Mouse (Mus musculus) midbrain, embryonic 14.5 days (tissue): Measurements from ENCODE around the gene Xylb. TPM values are rescaled to one million over a fixed set of nuclear protein-coding genes. Genes with fewer than 3 reads are reported as not detected.

Experiments used
- ATAC-seq: fragments of 200-750 bp; cut with Nextera tagmentation; 2 replicates; pipeline ENCODE4 v1.8.0; 2017; ENCODE audit warnings: moderate number of reproducible peaks, moderate library complexity; ENCODE audit not compliant: low FRiP score, low TSS enrichment
- DNase-seq: peaks from one replicate; pipeline ENCODE4 v3.0.0-alpha.2; 2015
- H3K27ac ChIP-seq: fragments of 300-500 bp; sonication (generic); replicated peaks from 2 replicates; pipeline ENCODE4 v1.5.1; 2014; ENCODE audit warnings: mild to moderate bottlenecking, low read depth, low read length, moderate library complexity
- H3K27me3 ChIP-seq: fragments of 300-500 bp; sonication (generic); 2 replicates; pipeline ENCODE4 v1.6.1; 2014; ENCODE audit warnings: low read length, control low read depth, mixed read lengths; ENCODE audit not compliant: control insufficient read depth, insufficient read depth
- H3K36me3 ChIP-seq: fragments of 300-500 bp; sonication (generic); 2 replicates; pipeline ENCODE4 v1.6.1; 2014; ENCODE audit warnings: low read length, control low read depth; ENCODE audit not compliant: control insufficient read depth, insufficient read depth
- H3K4me1 ChIP-seq: fragments of 300-500 bp; sonication (generic); 2 replicates; pipeline ENCODE4 v1.6.1; 2014; ENCODE audit warnings: mild to moderate bottlenecking, antibody characterized with exemption, low read length, control low read depth; ENCODE audit not compliant: control insufficient read depth, insufficient read depth
- H3K4me2 ChIP-seq: fragments of 300-500 bp; sonication (generic); 2 replicates; pipeline ENCODE4 v1.6.1; 2014; ENCODE audit warnings: mild to moderate bottlenecking, low read length, moderate library complexity
- H3K4me3 ChIP-seq: fragments of 300-500 bp; sonication (generic); replicated peaks from 2 replicates; pipeline ENCODE4 v1.5.1; 2014; ENCODE audit warnings: low read depth, low read length
- H3K9ac ChIP-seq: fragments of 300-500 bp; sonication (generic); replicated peaks from 2 replicates; pipeline ENCODE4 v1.6.1; 2014; ENCODE audit warnings: mild to moderate bottlenecking, low read length, moderate library complexity
- H3K9me3 ChIP-seq: fragments of 300-500 bp; sonication (generic); 2 replicates; pipeline ENCODE4 v1.6.1; 2016; ENCODE audit warnings: low read length, control low read depth, mixed read lengths; ENCODE audit not compliant: control insufficient read depth
- WGBS: fragments of 180-500 bp; shearing (Covaris S2); extraction: QIAGEN DNeasy Blood & Tissue Kit; methylation state at CpG from one replicate; pipeline ENCODE4 v1.1.7; 2014; 5-methylcytosine and 5-hydroxymethylcytosine counted together
- polyA plus RNA-seq: library from polyadenylated mRNA; unstranded; fragments of >200 nt; fragmentation: Nextera tagmentation; extraction: Ambion mirVana; gene quantifications from 2 replicates; pipeline ENCODE4 v1.2.1, GENCODE M21; 2014

Gene Xylb
- polyA plus RNA-seq, 1 experiment from 2014 or later = 2.4 TPM

DNA sequence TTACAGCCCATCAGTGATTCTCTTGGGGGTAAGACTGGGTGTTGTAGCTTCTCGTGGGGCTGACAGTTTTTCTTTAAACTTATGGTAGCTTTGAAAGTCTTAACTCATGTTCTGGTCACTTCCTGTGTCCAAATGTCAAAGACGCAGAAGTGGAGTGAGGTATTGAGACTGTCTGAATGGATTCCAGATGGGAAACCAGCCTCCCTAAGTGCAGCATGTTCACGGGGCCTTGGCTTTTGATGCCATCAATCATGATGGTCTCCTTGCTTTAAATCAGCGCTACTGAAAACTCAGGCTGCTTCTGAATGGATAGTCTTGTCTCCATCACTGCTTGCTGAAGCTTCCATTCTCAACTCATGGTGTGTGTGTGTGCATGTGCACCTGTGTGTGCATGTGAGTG, 14.1 kb downstream of the Xylb start:
- no peak overlapping the region for H3K4me3 ChIP-seq
- no peaks in the 10 kb centered on the region for H3K4me1 ChIP-seq
- H3K4me2 ChIP-seq = no peak overlapping the region
- no peak for DNase-seq
- no peak for ATAC-seq
- 91% methylated on average over 4 of the region's 4 CpGs for WGBS
- no peaks in the 10 kb centered on the region for H3K27me3 ChIP-seq
- no peak overlapping the region for H3K9ac ChIP-seq
- no peaks in the 10 kb centered on the region for H3K9me3 ChIP-seq
- no peaks in the 10 kb centered on the region for H3K36me3 ChIP-seq
- H3K27ac ChIP-seq = no peak overlapping the region

DNA sequence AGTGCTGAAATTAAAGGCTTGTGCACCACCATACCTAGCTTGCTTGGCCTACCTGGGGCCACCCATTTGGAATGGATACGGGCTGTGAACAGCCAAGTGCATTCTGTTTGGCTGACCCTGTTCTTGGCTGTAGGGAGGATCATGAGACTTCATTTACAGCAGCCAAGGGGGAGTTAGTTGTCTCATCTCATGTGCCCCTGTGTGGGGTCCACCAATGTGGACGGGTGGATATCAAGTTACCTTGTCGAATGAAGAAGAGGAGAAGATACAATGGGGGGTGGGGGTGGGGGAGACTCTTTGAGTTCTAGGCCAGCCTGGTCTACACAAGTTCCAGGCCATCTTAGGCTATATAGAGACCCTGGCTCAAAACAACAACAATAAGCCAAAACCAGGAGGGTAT, 17.8 kb downstream of the Xylb start:
- ATAC-seq (no peak), DNase-seq (no peak)
- 76% methylated on average over 3 of the region's 3 CpGs for WGBS
- Histone ChIP-seq H3K9me3 (no peaks in the 10 kb centered on the region), H3K9ac (no peak overlapping the region), H3K27ac (no peak overlapping the region), H3K4me1 (no peaks in the 10 kb centered on the region), H3K4me3 (no peak overlapping the region), H3K27me3 (no peaks in the 10 kb centered on the region), H3K36me3 (no peaks in the 10 kb centered on the region), H3K4me2 (no peak overlapping the region)

DNA sequence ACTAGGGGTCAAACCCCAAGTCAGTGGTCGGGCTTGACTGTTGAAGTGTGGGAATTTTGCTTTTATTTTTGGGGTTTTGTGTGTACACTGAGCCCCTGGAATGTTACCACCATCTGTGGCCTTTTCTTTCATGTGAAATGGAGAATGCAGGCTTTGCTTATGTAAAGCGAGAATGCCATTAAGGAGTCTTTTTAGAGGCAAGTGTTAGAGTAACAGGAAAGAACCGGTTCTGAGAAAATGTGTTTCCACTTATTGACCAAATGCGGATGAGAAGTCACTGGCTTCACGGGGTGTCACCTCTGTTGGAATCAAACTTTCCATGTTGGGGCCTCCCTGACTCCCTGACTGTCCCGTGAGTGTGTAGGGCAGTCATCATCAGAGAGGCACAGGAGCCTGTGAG, 18.4 kb downstream of the Xylb start:
- WGBS = 81% methylated on average over 6 of the region's 6 CpGs
- no peaks in the 10 kb centered on the region for H3K36me3 ChIP-seq
- no peak overlapping the region for H3K4me2 ChIP-seq
- no peak overlapping the region for H3K9ac ChIP-seq
- no peaks in the 10 kb centered on the region for H3K4me1 ChIP-seq
- ATAC-seq (no peak), DNase-seq (no peak)
- no peak overlapping the region for H3K4me3 ChIP-seq
- H3K9me3 ChIP-seq = no peaks in the 10 kb centered on the region
- no peak overlapping the region for H3K27ac ChIP-seq
- H3K27me3 ChIP-seq = no peaks in the 10 kb centered on the region

DNA sequence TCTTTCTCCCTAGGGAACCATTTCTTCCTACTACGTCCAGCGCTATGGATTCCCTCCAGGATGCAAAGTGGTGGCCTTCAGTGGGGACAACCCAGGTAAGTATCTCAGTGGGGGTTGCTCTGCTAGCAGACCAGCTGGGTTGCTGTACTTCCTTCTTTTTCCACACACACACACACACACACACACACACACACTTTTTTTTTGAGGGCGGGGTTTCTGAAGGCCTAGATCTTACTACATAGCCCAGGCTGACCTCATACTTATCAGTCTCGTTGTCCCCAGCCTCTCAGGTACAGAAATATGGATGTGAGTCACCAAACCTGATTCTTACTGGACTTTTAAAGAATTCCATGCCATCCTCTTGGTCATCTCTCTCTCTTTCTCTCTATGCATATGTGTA, 21.1 kb downstream of the Xylb start:
- Histone ChIP-seq H3K4me3 (no peak overlapping the region), H3K9ac (no peak overlapping the region), H3K27ac (no peak overlapping the region), H3K36me3 (no peaks in the 10 kb centered on the region), H3K4me2 (no peak overlapping the region), H3K9me3 (no peaks in the 10 kb centered on the region), H3K4me1 (no peaks in the 10 kb centered on the region), H3K27me3 (no peaks in the 10 kb centered on the region)
- ATAC-seq (no peak), DNase-seq (no peak)
- WGBS = 91% methylated on average over 4 of the region's 4 CpGs

DNA sequence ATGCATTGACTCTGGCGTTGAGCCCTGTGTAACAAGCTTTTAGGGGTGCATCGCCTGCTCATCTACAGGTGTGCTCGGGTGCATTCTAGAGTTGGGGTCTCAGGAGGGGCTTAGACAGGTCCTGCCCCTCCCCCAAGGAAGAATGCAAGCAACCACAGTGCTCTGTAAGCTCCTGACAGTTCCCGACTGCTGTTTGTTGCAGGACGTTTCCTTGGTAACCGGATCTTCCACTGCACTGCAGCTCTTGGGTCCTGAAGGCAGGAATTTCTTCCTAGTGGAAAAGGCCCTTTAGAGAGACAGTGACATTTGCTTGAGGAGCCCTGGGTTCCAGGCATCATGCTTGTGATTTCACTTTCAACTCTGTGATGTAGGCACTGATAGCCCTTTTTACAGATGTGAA, 25.4 kb downstream of the Xylb start:
- H3K27ac ChIP-seq = no peak overlapping the region
- no peaks in the 10 kb centered on the region for H3K27me3 ChIP-seq
- no peak overlapping the region for H3K4me2 ChIP-seq
- DNase-seq = peak; percentile 34
- no peak for ATAC-seq
- H3K9me3 ChIP-seq = no peaks in the 10 kb centered on the region
- WGBS = 55% methylated on average over 6 of the region's 6 CpGs
- H3K4me1 ChIP-seq = no peaks in the 10 kb centered on the region
- H3K4me3 ChIP-seq = no peak overlapping the region
- no peaks in the 10 kb centered on the region; the same call in 1 of the 2 replicates for H3K36me3 ChIP-seq
- H3K9ac ChIP-seq = no peak overlapping the region

DNA sequence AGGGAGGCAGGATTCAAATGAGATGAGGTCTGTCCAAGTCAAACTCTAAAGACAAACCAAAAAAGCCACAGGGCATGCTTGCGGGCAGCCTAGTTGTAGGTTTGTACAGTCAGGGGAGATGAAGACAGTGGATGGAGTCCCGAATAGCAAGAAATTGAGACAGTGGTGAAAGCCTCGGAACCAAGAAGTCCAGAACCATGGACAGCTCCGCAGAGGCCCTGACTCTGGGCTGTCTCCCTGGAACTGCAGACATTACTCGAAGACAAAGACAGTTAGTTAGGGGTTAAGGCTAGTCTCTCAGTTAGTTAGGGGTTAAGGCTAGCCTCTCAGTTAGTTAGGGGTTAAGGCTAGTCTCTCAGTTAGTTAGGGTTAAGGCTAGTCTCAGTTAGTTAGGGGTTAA, 31.8 kb downstream of the Xylb start:
- DNase-seq = peak; percentile 14
- no peak for ATAC-seq
- Histone ChIP-seq H3K4me1 (no peaks in the 10 kb centered on the region), H3K9me3 (no peaks in the 10 kb centered on the region), H3K4me2 (no peak overlapping the region), H3K4me3 (no peak overlapping the region), H3K36me3 (no peaks in the 10 kb centered on the region; the same call in 1 of the 2 replicates), H3K27ac (no peak overlapping the region), H3K27me3 (no peaks in the 10 kb centered on the region), H3K9ac (no peak overlapping the region)
- WGBS = 65% methylated on average over 5 of the region's 5 CpGs

DNA sequence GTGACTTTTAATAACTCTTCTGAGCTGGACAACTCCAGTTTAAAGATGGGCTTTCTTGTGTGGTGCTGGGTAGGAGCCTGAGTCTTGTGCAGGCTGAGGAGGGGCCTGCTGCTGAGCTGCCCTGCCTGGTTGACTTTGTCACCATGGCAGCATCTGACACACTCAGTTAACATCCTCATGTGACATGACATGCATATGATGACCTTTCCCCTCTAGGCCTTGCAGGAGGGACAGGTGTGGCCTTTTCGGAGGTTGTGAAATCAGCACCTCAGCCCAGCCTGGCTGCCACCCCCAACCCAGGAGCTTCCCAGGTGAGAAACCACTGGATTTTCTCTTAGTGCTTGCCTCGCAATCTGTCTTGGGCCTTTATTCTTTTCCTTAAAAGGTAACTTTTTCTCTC, 33.0 kb downstream of the Xylb start:
- no peaks in the 10 kb centered on the region for H3K4me1 ChIP-seq
- no peaks in the 10 kb centered on the region for H3K27me3 ChIP-seq
- DNase-seq = no peak
- no peak overlapping the region for H3K4me3 ChIP-seq
- H3K4me2 ChIP-seq = no peak overlapping the region
- no peaks in the 10 kb centered on the region; the same call in 1 of the 2 replicates for H3K36me3 ChIP-seq
- H3K9ac ChIP-seq = no peak overlapping the region
- ATAC-seq = no peak
- H3K9me3 ChIP-seq = no peaks in the 10 kb centered on the region
- 92% methylated on average over 2 of the region's 2 CpGs for WGBS
- no peak overlapping the region for H3K27ac ChIP-seq

DNA sequence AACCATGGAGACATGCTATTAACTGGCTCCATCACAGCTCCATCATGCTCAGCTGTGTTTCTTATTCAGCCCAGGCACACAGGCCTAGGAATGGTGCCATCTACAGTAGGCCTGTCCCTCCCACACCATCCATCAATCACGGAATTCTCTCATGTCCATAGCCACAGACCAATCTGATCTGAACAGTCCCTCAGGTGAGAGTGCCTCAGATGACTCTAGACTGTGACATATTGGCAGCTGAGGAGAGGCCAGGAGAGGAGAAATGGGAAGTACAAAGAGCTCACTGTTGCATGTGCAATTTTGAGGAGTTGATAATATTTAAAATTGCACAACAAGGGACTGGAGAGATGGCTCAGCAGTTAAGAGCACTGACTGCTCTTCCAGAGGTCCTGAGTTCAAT, 37.6 kb downstream of the Xylb start:
- ATAC-seq (no peak), DNase-seq (no peak)
- no peak overlapping the region for H3K4me3 ChIP-seq
- no peak overlapping the region for H3K27ac ChIP-seq
- H3K36me3 ChIP-seq = no peaks in the 10 kb centered on the region
- no peaks in the 10 kb centered on the region for H3K27me3 ChIP-seq
- no peak overlapping the region for H3K9ac ChIP-seq
- H3K4me1 ChIP-seq = no peaks in the 10 kb centered on the region
- 89% methylated on average over 1 of the region's 1 CpGs for WGBS
- no peak overlapping the region for H3K4me2 ChIP-seq
- no peaks in the 10 kb centered on the region for H3K9me3 ChIP-seq

DNA sequence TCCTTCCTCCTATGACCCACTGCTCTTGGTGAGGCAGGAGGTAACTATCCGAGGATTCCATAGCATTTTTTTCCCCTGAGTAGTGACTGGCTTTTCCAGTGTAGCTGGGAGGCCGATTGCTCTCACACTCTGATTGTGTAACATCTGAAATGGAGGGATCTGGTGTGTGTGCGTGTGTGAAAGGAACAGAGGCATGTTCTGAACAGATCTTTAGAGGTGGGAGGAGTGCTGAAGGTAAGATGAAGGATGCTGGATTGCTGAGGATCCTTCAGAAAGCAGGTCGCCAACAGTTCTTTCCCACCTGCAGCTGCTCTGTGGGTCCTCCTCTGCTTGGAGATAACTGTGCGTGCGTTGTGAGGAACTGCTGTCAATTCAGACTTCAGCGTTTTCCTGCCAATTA, 44.2 kb downstream of the Xylb start:
- 4% methylated on average over 7 of the region's 7 CpGs for WGBS
- Histone ChIP-seq H3K36me3 (0 out of 2 replicates have a peak, but pooled peaks cover 3% of the 10 kb centered on the region), H3K9ac (peak overlapping the region; percentile 100), H3K4me1 (peaks cover 34% of the 10 kb centered on the region), H3K4me3 (peak overlapping the region; percentile 98), H3K4me2 (peak overlapping the region; percentile 87), H3K27ac (peak overlapping the region; percentile 99), H3K27me3 (no peaks in the 10 kb centered on the region), H3K9me3 (no peaks in the 10 kb centered on the region)
- DNase-seq = no peak
- ATAC-seq = no peak
